Mouse (Mus musculus) B cell, adult 67 days (primary cell): ENCODE measurements around the gene R3hdm1. TPM values are rescaled to one million over a fixed set of nuclear protein-coding genes. Genes with fewer than 3 reads are reported as not detected.

ENCODE experiments used
- total RNA-seq, 2 experiments: library from RNA; stranded (reverse); gene quantifications; 4 replicates each; pipeline ENCODE4 v1.2.4; 2023

The R3hdm1 gene
- total RNA-seq, result 100 to 1,000 TPM; 136 to 145 TPM

GRCm38 (mm10) chr1:128102641-128103461, at the start of gene R3hdm1, which contains the start of gene Zranb3:
Gene R3hdm1 (plus strand): TSS chr1:128103301.
Gene Zranb3 (minus strand): TSS chr1:128103047.

GRCm38 (mm10) chr1:128243627-128243995, 140.5 kb downstream of the R3hdm1 start, which contains the start of gene Ubxn4:
Gene Ubxn4 (plus strand): TSS chr1:128243964.

Other genes starting within 250 kb of the R3hdm1 start
- gene Map3k19, start 248.3 kb upstream of the R3hdm1 start, total RNA-seq, result 1 to 10 TPM; 9.1 to 9.2 TPM
- gene Rab3gap1, start 234.5 kb upstream of the R3hdm1 start, total RNA-seq, result 10 to 100 TPM; 66.7 to 68.4 TPM
- gene Zranb3, start 254 bp upstream of the R3hdm1 start, total RNA-seq, result 1 to 10 TPM; 4.4 to 9.2 TPM
- gene Ubxn4, start 140.7 kb downstream of the R3hdm1 start, total RNA-seq, result 10 to 100 TPM; 76.5 to 87.0 TPM
- gene Lct, start 225.0 kb downstream of the R3hdm1 start, total RNA-seq, result under 1 TPM; 0.27 to 0.29 TPM